ENCODE assay signal across 11 mouse cellular contexts in the genomic region with DNA sequence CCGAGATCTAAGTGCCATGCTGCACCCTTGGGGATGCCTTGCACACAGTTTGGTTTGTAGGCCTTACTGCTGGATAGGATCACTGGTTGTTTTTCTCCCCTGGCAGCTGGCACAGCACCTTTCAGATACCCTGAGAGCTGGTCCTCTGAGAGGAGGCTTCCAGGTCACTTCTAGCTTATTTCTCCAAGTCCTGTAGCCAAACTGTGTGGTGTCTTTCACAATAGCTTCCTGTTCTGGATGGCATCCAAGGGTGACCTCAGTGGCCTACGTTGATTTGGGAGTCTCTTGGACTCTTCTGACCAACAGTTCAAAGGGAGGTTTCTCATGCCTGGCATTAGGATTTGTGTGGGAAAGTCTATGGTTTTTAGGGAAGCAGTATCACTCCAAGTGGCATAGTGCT.
DNase-seq lines count a peak whose midpoint lies in the region.
"Had no signal": no experiment of that assay in that cellular context is flagged by ENCODE, and none has a peak within 500 bp of the region (broad histone marks: within the 10 kb centered on the region; RNA-seq: fewer than 3 reads in every experiment).

No protein-coding gene starts in this region.

- peak; percentile 9 for DNase-seq in kidney, adult 11 months
- DNase-seq in kidney, postnatal 4 days: no peak
- DNase-seq in MN1 (ENCODE audit: low spot score): peak; percentile 58
- peak; percentile 59 for DNase-seq in adrenal gland, adult 2 months
- peak; percentile 56 to 72 for DNase-seq in lung, adult 18-20 months
- DNase-seq in testis, postnatal 14 days (ENCODE audit: low spot score): no peak
- DNase-seq in frontal cortex, postnatal 10 days (ENCODE audit: low spot score in 2 of 2): no peak
- DNase-seq in gastrocnemius, postnatal 25 days: no peak
- DNase-seq: cerebellum, postnatal 14 days; retina, postnatal 1 day; thymus, postnatal 36 days had no signal

Comparison
In these comparisons a context has a peak if more than half of its experiments do, and no peak if none do; other contexts are left out.
1. DNase-seq: peak in kidney, adult 11 months (single experiment), MN1 (single experiment), adrenal gland, adult 2 months (single experiment) and lung, adult 18-20 months (2 of 2); none in kidney, postnatal 4 days (0 of 2), testis, postnatal 14 days (single experiment), frontal cortex, postnatal 10 days (0 of 2) and gastrocnemius, postnatal 25 days (single experiment).